Mouse (Mus musculus): ENCODE data around the gene Gsdme.

DNA sequence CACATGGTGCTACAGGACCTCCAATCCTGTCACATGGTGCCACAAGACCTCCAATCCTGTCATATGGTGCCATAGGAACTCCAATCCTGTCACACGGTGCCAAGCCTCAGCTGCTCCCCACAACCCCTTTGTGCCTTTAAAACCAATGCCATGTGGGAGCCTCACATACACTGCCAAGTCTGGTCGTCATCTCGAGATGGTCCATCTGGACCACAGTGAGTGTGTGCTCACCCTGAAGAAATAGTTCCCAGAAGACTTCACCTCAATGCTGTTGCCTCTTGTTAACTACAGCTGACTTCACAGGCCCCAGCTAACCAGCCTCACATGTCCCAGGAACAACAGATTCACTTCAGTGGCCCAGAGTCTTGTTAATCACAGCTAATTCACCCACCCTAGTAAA is 23.2 kb upstream of the Gsdme start:
- no peak for TF ChIP-seq CTCF (conservative IDR thresholded peaks at IDR 0.05; ENCODE audit: low read length)
- TF ChIP-seq POU5F1 (IDR thresholded peaks at IDR 0.05; ENCODE audit: borderline replicate concordance, low read length) = no peak
- no peak for TF ChIP-seq NANOG (IDR thresholded peaks at IDR 0.05; ENCODE audit: borderline replicate concordance, low read length)

Data from E14TG2a.4 (cell line).